Mouse (Mus musculus) R1 (cell line): ENCODE results near the gene Esam.
A peak's percentile ranks its signal among the peaks of the same experiment; 100 is the strongest.

Experiments
- DNase-seq: peaks from one replicate; pipeline ENCODE4 v3.0.0-alpha.2; 2018; ENCODE audit warnings: low read depth, low spot score

The Esam gene

GRCm38 (mm10) chr9:37530031-37530887, 2.4 kb downstream of the Esam start:
- peak; percentile 75 for DNase-seq

GRCm38 (mm10) chr9:37530888-37531705, 3.2 kb downstream of the Esam start:
- peak; percentile 76 for DNase-seq

GRCm38 (mm10) chr9:37536851-37537250, 9.0 kb downstream of the Esam start:
- DNase-seq, result no peak

- no peak for DNase-seq
Observed at GRCm38 (mm10) chr9:37537658-37538250, 9.9 kb downstream of the Esam start.

GRCm38 (mm10) chr9:37539170-37540025, 11.5 kb downstream of the Esam start, which contains the start of gene Vsig2:
TSS of gene Vsig2 (plus strand) at chr9:37539255.
- DNase-seq, result peak; percentile 58

- DNase-seq, result no peak
Observed at GRCm38 (mm10) chr9:37540226-37540625, 12.3 kb downstream of the Esam start.

GRCm38 (mm10) chr9:37540701-37541575, 13.1 kb downstream of the Esam start:
- no peak for DNase-seq

GRCm38 (mm10) chr9:37541851-37542642, 14.2 kb downstream of the Esam start:
- DNase-seq, result peak; percentile 43

GRCm38 (mm10) chr9:37543869-37544440, 16.1 kb downstream of the Esam start:
- DNase-seq, result no peak

- DNase-seq, result peak; percentile 97
Observed at GRCm38 (mm10) chr9:37544447-37545165, 16.7 kb downstream of the Esam start.

- DNase-seq, result peak; percentile 48
Observed at GRCm38 (mm10) chr9:37545166-37545610, 17.3 kb downstream of the Esam start.

GRCm38 (mm10) chr9:37545847-37546452, 18.1 kb downstream of the Esam start:
- DNase-seq, result peak; percentile 23

GRCm38 (mm10) chr9:37546889-37547288, 19.0 kb downstream of the Esam start:
- DNase-seq, result peak; percentile 57

GRCm38 (mm10) chr9:37550435-37550834, 22.6 kb downstream of the Esam start:
- DNase-seq, result no peak

GRCm38 (mm10) chr9:37551751-37552531, 24.1 kb downstream of the Esam start:
- no peak for DNase-seq

- DNase-seq, result peak; percentile 96
Observed at GRCm38 (mm10) chr9:37552536-37553293, 24.8 kb downstream of the Esam start, which contains the start of gene Nrgn. TSS of gene Nrgn (minus strand) at chr9:37552904.
